Mouse (Mus musculus) midbrain, embryonic 13.5 days (tissue): ENCODE measurements at regions not wholly inside any gene's neighbourhood (a gene's known extent, or its start where the extent isn't known, plus 50 kb on each side); places are given as distances from the start of the nearest gene placed in this dataset.
A peak's percentile ranks its signal among the peaks of the same experiment; 100 is the strongest.

Experiments used
- ATAC-seq: fragments of 200-750 bp; cut with Nextera tagmentation; 2 replicates; pipeline ENCODE4 v1.8.0; 2017; ENCODE audit warnings: mild to moderate bottlenecking, moderate TSS enrichment, moderate library complexity
- H3K27ac ChIP-seq: fragments of 300-500 bp; sonication (generic); 2 replicates; pipeline ENCODE4 v1.5.1; 2015; ENCODE audit warnings: inconsistent platforms, mild to moderate bottlenecking, moderate library complexity
- H3K27me3 ChIP-seq: fragments of 300-500 bp; sonication (generic); 2 replicates; pipeline ENCODE4 v1.6.1; 2015; ENCODE audit warnings: mild to moderate bottlenecking, inconsistent platforms
- H3K36me3 ChIP-seq: fragments of 300-500 bp; sonication (generic); 2 replicates; pipeline ENCODE4 v1.6.1; 2015; ENCODE audit warnings: mild to moderate bottlenecking, inconsistent platforms
- H3K4me1 ChIP-seq: fragments of 300-500 bp; sonication (generic); replicated peaks from 2 replicates; pipeline ENCODE4 v1.6.1; 2015; ENCODE audit warnings: inconsistent platforms
- H3K4me2 ChIP-seq: fragments of 300-500 bp; sonication (generic); replicated peaks from 2 replicates; pipeline ENCODE4 v1.6.1; 2015; ENCODE audit warnings: moderate library complexity, mild to moderate bottlenecking, inconsistent platforms
- H3K4me3 ChIP-seq: fragments of 300-500 bp; sonication (generic); replicated peaks from 2 replicates; pipeline ENCODE4 v1.5.1; 2015; ENCODE audit warnings: mild to moderate bottlenecking, inconsistent platforms
- H3K9ac ChIP-seq: fragments of 300-500 bp; sonication (generic); replicated peaks from 2 replicates; pipeline ENCODE4 v1.6.1; 2015; ENCODE audit warnings: mild to moderate bottlenecking, inconsistent platforms
- H3K9me3 ChIP-seq: fragments of 300-500 bp; sonication (generic); 2 replicates; pipeline ENCODE4 v1.6.1; 2016; ENCODE audit warnings: mild to moderate bottlenecking, inconsistent platforms
- WGBS: fragments of 180-500 bp; shearing (Covaris S2); methylation state at CpG from one replicate; pipeline ENCODE4 v1.1.7; 2015; 5-methylcytosine and 5-hydroxymethylcytosine counted together

GRCm38 (mm10) chr13:39950203-39950602 is 411.0 kb downstream of the Ofcc1 start:
- no peak for ATAC-seq
- 71% methylated on average over 7 of the region's 7 CpGs for WGBS
- Histone ChIP-seq H3K9me3 (no peaks in the 10 kb centered on the region), H3K27me3 (no peaks in the 10 kb centered on the region), H3K9ac (no peak overlapping the region), H3K4me3 (no peak overlapping the region), H3K36me3 (no peaks in the 10 kb centered on the region), H3K4me2 (no peak overlapping the region), H3K27ac (no peak overlapping the region), H3K4me1 (0 out of 2 replicates have a peak, but pooled peaks cover 2% of the 10 kb centered on the region)

DNA sequence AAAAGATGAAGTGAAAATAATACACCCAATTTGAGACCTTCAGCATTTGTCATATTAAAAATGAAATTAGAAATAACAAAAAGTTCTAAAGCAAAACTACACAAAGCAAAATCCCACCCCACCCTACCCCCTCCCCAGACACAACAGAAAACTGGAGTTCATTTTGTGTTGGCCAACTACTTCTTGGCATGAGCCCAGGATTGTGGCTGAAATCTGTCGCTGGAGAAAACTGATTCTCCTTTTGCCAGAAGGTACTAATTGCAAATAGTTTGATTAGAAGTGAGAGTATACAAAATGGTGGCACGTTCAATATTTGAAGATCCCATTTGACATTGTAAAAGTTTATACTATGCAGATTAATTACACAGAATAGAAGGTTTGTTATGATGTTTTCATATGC is 426.0 kb downstream of the Ofcc1 start:
- Histone ChIP-seq H3K27me3 (no peaks in the 10 kb centered on the region), H3K4me2 (no peak overlapping the region), H3K9ac (no peak overlapping the region), H3K4me1 (no peaks in the 10 kb centered on the region), H3K36me3 (no peaks in the 10 kb centered on the region), H3K27ac (no peak overlapping the region), H3K9me3 (no peaks in the 10 kb centered on the region), H3K4me3 (no peak overlapping the region)
- ATAC-seq, result no peak
- 71% methylated on average over 2 of the region's 2 CpGs for WGBS

DNA sequence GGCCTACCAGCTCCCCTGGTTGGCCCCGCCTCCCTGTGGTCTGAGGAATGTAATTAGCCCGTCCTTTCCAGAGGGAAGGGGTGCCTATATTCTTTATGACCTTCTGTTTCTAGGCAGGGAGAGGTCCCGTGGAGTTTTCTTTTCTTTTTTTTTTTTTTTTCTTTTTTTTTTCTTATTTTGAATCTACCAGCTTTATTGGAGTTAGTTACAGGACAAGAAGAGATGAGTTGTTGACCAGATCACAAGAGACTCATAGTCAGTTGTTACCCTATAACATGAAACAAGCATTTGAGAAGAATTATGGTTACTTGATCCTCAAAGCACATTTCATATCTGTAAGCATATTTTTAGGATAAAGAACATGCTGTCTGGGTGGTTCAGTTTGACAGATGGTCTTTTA is 429.8 kb downstream of the Ofcc1 start:
- no peak overlapping the region for H3K9ac ChIP-seq
- H3K9me3 ChIP-seq, result no peaks in the 10 kb centered on the region
- H3K4me3 ChIP-seq, result no peak overlapping the region
- no peaks in the 10 kb centered on the region for H3K4me1 ChIP-seq
- ATAC-seq, result no peak
- no peaks in the 10 kb centered on the region for H3K27me3 ChIP-seq
- no peak overlapping the region for H3K4me2 ChIP-seq
- 80% methylated on average over 3 of the region's 3 CpGs for whole genome bisulfite sequencing
- no peak overlapping the region for H3K27ac ChIP-seq
- H3K36me3 ChIP-seq, result no peaks in the 10 kb centered on the region

DNA sequence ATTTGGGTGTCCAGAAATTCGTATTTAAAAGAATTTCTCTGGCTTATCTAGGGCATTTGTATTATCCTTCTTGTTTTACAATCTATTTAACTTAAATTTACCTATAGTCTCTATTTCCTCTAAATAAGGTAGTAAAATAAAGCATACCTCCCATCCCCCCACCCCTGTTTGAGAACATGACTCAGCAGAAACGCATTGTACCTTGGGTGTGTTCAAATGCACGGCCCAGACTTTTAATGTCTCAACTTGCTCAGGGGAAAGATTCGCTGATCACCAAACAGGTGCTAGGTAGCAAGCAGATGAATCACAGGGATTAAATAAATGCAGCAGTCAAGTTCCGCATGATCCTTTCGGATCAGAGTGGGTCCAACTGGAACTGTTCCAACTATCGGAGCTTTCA is 432.7 kb downstream of the Ofcc1 start:
- no peak overlapping the region for H3K4me2 ChIP-seq

GRCm38 (mm10) chr13:39924366-39924765 is 436.9 kb downstream of the Ofcc1 start:
- no peak for ATAC-seq
- Histone ChIP-seq H3K9ac (no peak overlapping the region), H3K9me3 (no peaks in the 10 kb centered on the region), H3K4me1 (no peaks in the 10 kb centered on the region), H3K27ac (no peak overlapping the region), H3K27me3 (no peaks in the 10 kb centered on the region), H3K4me3 (no peak overlapping the region), H3K36me3 (no peaks in the 10 kb centered on the region), H3K4me2 (no peak overlapping the region)
- 97% methylated on average over 4 of the region's 4 CpGs for WGBS

More for the DNA sequence above, 432.7 kb downstream of the Ofcc1 start:
- no peaks in the 10 kb centered on the region for H3K36me3 ChIP-seq
- no peaks in the 10 kb centered on the region for H3K4me1 ChIP-seq
- no peaks in the 10 kb centered on the region for H3K9me3 ChIP-seq
- 92% methylated on average over 7 of the region's 7 CpGs for WGBS
- no peaks in the 10 kb centered on the region for H3K27me3 ChIP-seq
- no peak overlapping the region for H3K4me3 ChIP-seq
- no peak for ATAC-seq
- no peak overlapping the region for H3K9ac ChIP-seq
- no peak overlapping the region for H3K27ac ChIP-seq

- Histone ChIP-seq H3K9me3 (no peaks in the 10 kb centered on the region), H3K36me3 (no peaks in the 10 kb centered on the region), H3K27ac (no peak overlapping the region), H3K4me1 (no peaks in the 10 kb centered on the region), H3K9ac (no peak overlapping the region), H3K4me2 (no peak overlapping the region), H3K27me3 (no peaks in the 10 kb centered on the region), H3K4me3 (no peak overlapping the region)
- 78% methylated on average over 9 of the region's 9 CpGs for WGBS
- no peak for ATAC-seq
Measured at GRCm38 (mm10) chr13:39923113-39923512, 438.1 kb downstream of the Ofcc1 start.

- 0 out of 2 replicates have a peak, but pooled peaks have one; percentile 34 for ATAC-seq
- no peaks in the 10 kb centered on the region for H3K27me3 ChIP-seq
- H3K4me1 ChIP-seq, result peaks cover 12% of the 10 kb centered on the region
- no peaks in the 10 kb centered on the region for H3K9me3 ChIP-seq
- WGBS, result 71% methylated on average over 10 of the region's 10 CpGs
- H3K27ac ChIP-seq, result no peak overlapping the region
- H3K4me2 ChIP-seq, result no peak overlapping the region
- H3K9ac ChIP-seq, result no peak overlapping the region
- no peaks in the 10 kb centered on the region for H3K36me3 ChIP-seq
- no peak overlapping the region for H3K4me3 ChIP-seq
Measured at GRCm38 (mm10) chr13:39907720-39908119, 453.5 kb downstream of the Ofcc1 start.

- peaks cover 12% of the 10 kb centered on the region for H3K4me1 ChIP-seq
- 18% methylated on average over 8 of the region's 8 CpGs for WGBS
- no peaks in the 10 kb centered on the region for H3K36me3 ChIP-seq
- H3K27me3 ChIP-seq, result no peaks in the 10 kb centered on the region
- no peak overlapping the region for H3K9ac ChIP-seq
- H3K4me3 ChIP-seq, result no peak overlapping the region
- H3K9me3 ChIP-seq, result no peaks in the 10 kb centered on the region
- ATAC-seq, result peak; percentile 62; the same call in 1 of the 2 replicates
- H3K4me2 ChIP-seq, result no peak overlapping the region
- H3K27ac ChIP-seq, result no peak overlapping the region
Measured at GRCm38 (mm10) chr13:39904264-39904663, 457.0 kb downstream of the Ofcc1 start.

- H3K9me3 ChIP-seq, result no peaks in the 10 kb centered on the region
- peaks cover 12% of the 10 kb centered on the region for H3K4me1 ChIP-seq
- no peak overlapping the region for H3K27ac ChIP-seq
- WGBS, result 29% methylated on average over 3 of the region's 3 CpGs
- H3K9ac ChIP-seq, result no peak overlapping the region
- H3K27me3 ChIP-seq, result no peaks in the 10 kb centered on the region
- H3K4me3 ChIP-seq, result no peak overlapping the region
- no peaks in the 10 kb centered on the region for H3K36me3 ChIP-seq
- no peak overlapping the region for H3K4me2 ChIP-seq
- ATAC-seq, result 0 out of 2 replicates have a peak, but pooled peaks have one; percentile 63
Measured at GRCm38 (mm10) chr13:39903319-39903718, 457.9 kb downstream of the Ofcc1 start.

GRCm38 (mm10) chr13:39899332-39899731 is 461.9 kb downstream of the Ofcc1 start:
- no peak for ATAC-seq
- Histone ChIP-seq H3K4me2 (no peak overlapping the region), H3K27ac (no peak overlapping the region), H3K9me3 (no peaks in the 10 kb centered on the region), H3K27me3 (peaks cover 8% of the 10 kb centered on the region; the same call in 1 of the 2 replicates), H3K4me3 (no peak overlapping the region), H3K9ac (no peak overlapping the region), H3K36me3 (no peaks in the 10 kb centered on the region), H3K4me1 (peaks cover 5% of the 10 kb centered on the region)
- 91% methylated on average over 2 of the region's 2 CpGs for WGBS

DNA sequence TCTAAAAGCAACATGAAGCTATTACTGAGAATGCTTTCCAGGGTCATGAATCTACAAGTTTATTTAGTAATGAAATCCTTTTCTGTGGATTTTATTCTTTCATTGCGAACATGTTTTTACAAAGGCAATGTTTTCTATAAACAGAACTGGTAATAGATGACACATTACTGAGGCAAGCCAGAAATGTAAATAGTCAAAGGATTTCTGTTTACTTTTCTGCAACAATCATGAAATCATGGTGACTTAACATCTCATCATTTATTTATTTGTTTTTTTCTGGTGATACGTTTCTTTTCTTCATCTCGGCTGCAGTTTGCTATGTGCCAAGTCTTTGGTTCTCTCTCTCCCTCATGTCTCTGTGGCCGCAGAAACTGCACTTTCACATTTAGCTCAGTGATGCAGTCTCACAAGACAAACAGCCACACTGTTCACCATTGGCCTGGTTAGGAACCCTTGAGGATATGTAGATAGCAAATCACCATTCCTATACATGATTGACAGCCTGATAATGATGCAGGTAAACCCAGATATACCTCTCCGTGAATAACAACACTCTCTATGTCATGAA is 462.8 kb downstream of the Ofcc1 start:
- H3K4me2 ChIP-seq, result no peak overlapping the region
- H3K27me3 ChIP-seq, result peaks cover 8% of the 10 kb centered on the region; the same call in 1 of the 2 replicates
- no peak overlapping the region for H3K9ac ChIP-seq
- H3K4me3 ChIP-seq, result no peak overlapping the region
- no peaks in the 10 kb centered on the region for H3K9me3 ChIP-seq
- H3K4me1 ChIP-seq, result no peaks in the 10 kb centered on the region
- H3K27ac ChIP-seq, result no peak overlapping the region
- H3K36me3 ChIP-seq, result no peaks in the 10 kb centered on the region
- ATAC-seq, result no peak
- WGBS, result 90% methylated on average over 5 of the region's 5 CpGs

GRCm38 (mm10) chr13:39894159-39894558 is 467.1 kb downstream of the Ofcc1 start:
- no peak for ATAC-seq
- WGBS, result 70% methylated on average over 5 of the region's 5 CpGs

DNA sequence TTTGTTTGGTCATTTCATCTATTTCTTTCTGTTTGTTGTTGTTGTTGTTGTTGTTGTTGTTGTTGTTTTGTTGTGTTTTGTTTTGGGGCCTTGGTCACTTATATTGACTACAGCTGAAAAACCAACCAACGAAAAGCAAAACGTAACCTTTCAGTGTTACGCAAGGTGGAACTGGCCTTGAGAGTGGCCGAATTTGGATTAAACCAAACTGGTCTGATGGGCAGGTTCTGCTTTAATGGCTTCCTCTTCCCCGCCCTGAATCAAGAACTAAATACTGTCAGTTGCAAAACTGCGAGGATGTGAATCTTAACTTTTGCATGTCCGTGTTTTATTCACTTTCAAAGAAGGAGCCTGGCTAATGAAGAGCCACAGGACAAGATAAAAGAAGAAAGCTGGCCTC is 480.2 kb downstream of the Ofcc1 start:
- Histone ChIP-seq H3K27ac (no peak overlapping the region), H3K9me3 (no peaks in the 10 kb centered on the region), H3K4me2 (no peak overlapping the region), H3K4me1 (peaks cover 7% of the 10 kb centered on the region), H3K27me3 (peaks cover 74% of the 10 kb centered on the region), H3K9ac (no peak overlapping the region), H3K4me3 (no peak overlapping the region), H3K36me3 (no peaks in the 10 kb centered on the region)
- whole genome bisulfite sequencing, result 68% methylated on average over 7 of the region's 7 CpGs
- ATAC-seq, result no peak

More at GRCm38 (mm10) chr13:39894159-39894558, 467.1 kb downstream of the Ofcc1 start:
- Histone ChIP-seq H3K36me3 (no peaks in the 10 kb centered on the region), H3K9me3 (no peaks in the 10 kb centered on the region), H3K4me1 (no peaks in the 10 kb centered on the region), H3K4me3 (no peak overlapping the region), H3K4me2 (no peak overlapping the region), H3K27ac (no peak overlapping the region), H3K27me3 (peaks cover 20% of the 10 kb centered on the region), H3K9ac (no peak overlapping the region)
